In the genomic region with DNA sequence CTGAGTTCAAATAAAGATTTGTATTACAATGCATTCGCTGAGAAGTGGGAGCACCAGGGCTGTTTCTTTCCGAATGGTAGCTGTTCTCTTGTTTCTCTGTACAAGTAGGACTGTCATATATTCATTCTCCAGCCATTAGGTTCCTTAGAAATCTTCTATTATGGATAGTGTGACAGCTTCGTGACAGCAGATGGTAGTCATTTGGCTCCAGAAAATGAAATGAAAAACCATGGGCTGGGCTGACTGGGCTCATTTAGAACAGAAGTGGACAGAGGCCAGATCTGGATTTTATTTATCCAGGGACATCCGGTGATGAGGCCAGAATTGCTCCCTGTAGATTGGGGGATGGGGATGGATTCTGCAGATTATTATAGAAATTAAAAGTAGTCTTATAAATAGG, we compare ENCODE assay signal across 22 mouse cellular contexts.
DNase-seq lines count a peak whose midpoint lies in the region; ATAC-seq and TF ChIP-seq lines count a peak whose summit lies in the region.
"Had no signal": no experiment of that assay in that cellular context is flagged by ENCODE, and none has a peak within 500 bp of the region (broad histone marks: within the 10 kb centered on the region; RNA-seq: fewer than 3 reads in every experiment).

No protein-coding gene starts in this region.

- no peaks in the 10 kb centered on the region for H3K27me3 ChIP-seq in embryonic facial prominence, embryonic 14.5 days (replicated peaks; ENCODE audit: control insufficient read depth, insufficient read depth, low read length)
- 0 out of 2 replicates have a peak, but pooled peaks cover 4% of the 10 kb centered on the region for H3K27me3 ChIP-seq in embryonic facial prominence, embryonic 10.5 days (replicated peaks; ENCODE audit: low read depth, poor library complexity, severe bottlenecking)
- no peaks in the 10 kb centered on the region for H3K27me3 ChIP-seq in hindbrain, postnatal 0 days (ENCODE audit: insufficient read depth, low read length)
- no peaks in the 10 kb centered on the region for H3K27me3 ChIP-seq in hindbrain, embryonic 10.5 days (ENCODE audit: insufficient read depth, poor library complexity, severe bottlenecking)
- H3K27me3 ChIP-seq in lung, postnatal 0 days (replicated peaks; ENCODE audit: insufficient read depth, low read length): no peaks in the 10 kb centered on the region
- H3K27me3 ChIP-seq: neural tube, embryonic 13.5 days had no signal

- no peaks in the 10 kb centered on the region for H3K4me1 ChIP-seq in embryonic facial prominence, embryonic 14.5 days (ENCODE audit: control insufficient read depth, insufficient read depth, low read length)
- peaks cover 17% of the 10 kb centered on the region for H3K4me1 ChIP-seq in embryonic facial prominence, embryonic 10.5 days
- peaks cover 7% of the 10 kb centered on the region; the same call in 1 of the 2 replicates for H3K4me1 ChIP-seq in hindbrain, postnatal 0 days (ENCODE audit: insufficient read depth, low read length)
- H3K4me1 ChIP-seq in hindbrain, embryonic 10.5 days (replicated peaks): peaks cover 12% of the 10 kb centered on the region
- 0 out of 2 replicates have a peak, but pooled peaks cover 3% of the 10 kb centered on the region for H3K4me1 ChIP-seq in lung, postnatal 0 days (ENCODE audit: insufficient read depth, low read depth, low read length)

- no peaks in the 10 kb centered on the region for H3K9me3 ChIP-seq in embryonic facial prominence, embryonic 14.5 days (ENCODE audit: control insufficient read depth, low read length)
- no peaks in the 10 kb centered on the region for H3K9me3 ChIP-seq in embryonic facial prominence, embryonic 10.5 days
- no peaks in the 10 kb centered on the region for H3K9me3 ChIP-seq in hindbrain, postnatal 0 days (ENCODE audit: low read length)
- no peaks in the 10 kb centered on the region for H3K9me3 ChIP-seq in hindbrain, embryonic 10.5 days
- no peaks in the 10 kb centered on the region for H3K9me3 ChIP-seq in lung, postnatal 0 days (ENCODE audit: low read length)
- H3K9me3 ChIP-seq: neural tube, embryonic 13.5 days had no signal

- whole genome bisulfite sequencing in embryonic facial prominence, embryonic 14.5 days: 53% methylated on average over 4 of the region's 4 CpGs
- 63% methylated on average over 4 of the region's 4 CpGs for WGBS in embryonic facial prominence, embryonic 10.5 days
- 44% methylated on average over 4 of the region's 4 CpGs for WGBS in hindbrain, postnatal 0 days
- 83% methylated on average over 4 of the region's 4 CpGs for WGBS in hindbrain, embryonic 10.5 days
- 61% methylated on average over 4 of the region's 4 CpGs for WGBS in lung, postnatal 0 days

- H3K4me2 ChIP-seq in embryonic facial prominence, embryonic 14.5 days (ENCODE audit: low read depth, low read length): no peak overlapping the region
- H3K4me2 ChIP-seq in hindbrain, postnatal 0 days (ENCODE audit: low read depth, low read length): no peak overlapping the region
- no peak overlapping the region for H3K4me2 ChIP-seq in lung, postnatal 0 days (replicated peaks; ENCODE audit: low read depth, low read length)
- H3K4me2 ChIP-seq: hindbrain, embryonic 14.5 days; neural tube, embryonic 13.5 days had no signal

- H3K36me3 ChIP-seq in embryonic facial prominence, embryonic 14.5 days (ENCODE audit: control insufficient read depth, insufficient read depth, low read length): no peaks in the 10 kb centered on the region
- no peaks in the 10 kb centered on the region for H3K36me3 ChIP-seq in embryonic facial prominence, embryonic 10.5 days (replicated peaks)
- no peaks in the 10 kb centered on the region for H3K36me3 ChIP-seq in hindbrain, postnatal 0 days (ENCODE audit: insufficient read depth, low read length)
- no peaks in the 10 kb centered on the region for H3K36me3 ChIP-seq in hindbrain, embryonic 10.5 days
- H3K36me3 ChIP-seq in lung, postnatal 0 days (ENCODE audit: insufficient read depth, low read length): no peaks in the 10 kb centered on the region
- H3K36me3 ChIP-seq: neural tube, embryonic 13.5 days had no signal

- ATAC-seq in embryonic facial prominence, embryonic 14.5 days (ENCODE audit: low read depth): no peak
- no peak for ATAC-seq in hindbrain, postnatal 0 days
- ATAC-seq in lung, postnatal 0 days: no peak
- ATAC-seq: CD4-positive, CD25-positive, alpha-beta regulatory T cell, adult 4 months; liver, postnatal 0 days had no signal

- TF ChIP-seq CTCF in hindbrain, postnatal 0 days (IDR thresholded peaks at IDR 0.05; ENCODE audit: low read depth): no peak
- no peak for TF ChIP-seq CTCF in lung, postnatal 0 days (IDR thresholded peaks at IDR 0.05)

- no peak overlapping the region for H3K27ac ChIP-seq in embryonic facial prominence, embryonic 14.5 days (replicated peaks; ENCODE audit: low read depth, low read length)
- no peak overlapping the region for H3K27ac ChIP-seq in embryonic facial prominence, embryonic 10.5 days (replicated peaks)
- H3K27ac ChIP-seq in hindbrain, postnatal 0 days: no peak overlapping the region
- H3K27ac ChIP-seq in hindbrain, embryonic 10.5 days: no peak overlapping the region
- no peak overlapping the region for H3K27ac ChIP-seq in lung, postnatal 0 days (ENCODE audit: low read length)
- H3K27ac ChIP-seq: heart, adult 2 months; hindbrain, embryonic 14.5 days; kidney, postnatal 0 days; neural tube, embryonic 13.5 days had no signal

- H3K9ac ChIP-seq in embryonic facial prominence, embryonic 14.5 days (ENCODE audit: low read depth, low read length): no peak overlapping the region
- no peak overlapping the region for H3K9ac ChIP-seq in hindbrain, postnatal 0 days (replicated peaks; ENCODE audit: low read length)
- H3K9ac ChIP-seq in lung, postnatal 0 days (replicated peaks; ENCODE audit: low read depth): no peak overlapping the region
- H3K9ac ChIP-seq: hindbrain, embryonic 14.5 days; liver, postnatal 0 days; neural tube, embryonic 13.5 days had no signal

- TF ChIP-seq EP300 in lung, postnatal 0 days (IDR thresholded peaks at IDR 0.05): no peak

- H3K4me3 ChIP-seq in embryonic facial prominence, embryonic 14.5 days (ENCODE audit: low read depth, low read length): no peak overlapping the region
- H3K4me3 ChIP-seq in embryonic facial prominence, embryonic 10.5 days: no peak overlapping the region
- H3K4me3 ChIP-seq in hindbrain, postnatal 0 days (ENCODE audit: low read length): no peak overlapping the region
- H3K4me3 ChIP-seq in hindbrain, embryonic 10.5 days: no peak overlapping the region
- no peak overlapping the region for H3K4me3 ChIP-seq in lung, postnatal 0 days (ENCODE audit: low read depth, low read length)
- H3K4me3 ChIP-seq: heart, adult 2 months; myocyte; neural tube, embryonic 13.5 days had no signal

- DNase-seq in embryonic facial prominence, embryonic 14.5 days (ENCODE audit: low spot score): peak; percentile 4
- no peak for DNase-seq in embryonic facial prominence, embryonic 10.5 days (ENCODE audit: low spot score)
- DNase-seq in hindbrain, postnatal 0 days (ENCODE audit: low spot score): peak; percentile 39
- DNase-seq in hindbrain, embryonic 10.5 days (ENCODE audit: low spot score): no peak
- DNase-seq in lung, postnatal 0 days (ENCODE audit: low spot score): peak; percentile 10
- no peak for DNase-seq in lung, postnatal 4 days
- DNase-seq in skeletal muscle tissue, adult 2 months (ENCODE audit: low read depth, low spot score): peak; percentile 2
- DNase-seq: cerebellum, adult 8-10 months; gastrocnemius, postnatal 14 days; heart, adult 2 months; heart, postnatal 36 days; kidney, adult 2 months; layer of hippocampus, adult 9-11 months; liver, postnatal 0 days; midbrain, embryonic 14.5 days; retina, postnatal 1 day; thymus, postnatal 14 days had no signal

Comparison
In these comparisons a context has a peak if more than half of its experiments do, and no peak if none do; other contexts are left out.
1. DNase-seq: peak in embryonic facial prominence, embryonic 14.5 days (single experiment), hindbrain, postnatal 0 days (single experiment), lung, postnatal 0 days (single experiment) and skeletal muscle tissue, adult 2 months (single experiment); none in embryonic facial prominence, embryonic 10.5 days (single experiment), hindbrain, embryonic 10.5 days (single experiment) and lung, postnatal 4 days (0 of 2).